Mouse (Mus musculus) E14TG2a.4 (cell line): ENCODE measurements around the gene Zfp64.
A peak's percentile ranks its signal among the peaks of the same experiment; 100 is the strongest.
"Not testable (repeated sequence)": the region's sequence is repeated elsewhere in the genome, so short reads cannot be mapped to it uniquely, and the experiment has no call there.

Experiments
- H3K27me3 ChIP-seq: 2 replicates; pipeline ENCODE4 v1.6.1; 2014; ENCODE audit warnings: low read length, control low read depth; ENCODE audit not compliant: insufficient read depth
- H3K36me3 ChIP-seq: 2 replicates; pipeline ENCODE4 v1.6.1; 2014; ENCODE audit warnings: low read length, control low read depth; ENCODE audit not compliant: insufficient read depth
- H3K4me1 ChIP-seq: replicated peaks from 2 replicates; pipeline ENCODE4 v1.6.1; 2014; ENCODE audit warnings: low read depth, low read length, control low read depth
- H3K4me3 ChIP-seq: replicated peaks from 2 replicates; pipeline ENCODE4 v1.5.1; 2014; ENCODE audit warnings: mild to moderate bottlenecking, low read length
- H3K9me3 ChIP-seq: 2 replicates; pipeline ENCODE4 v1.6.1; 2014; ENCODE audit warnings: low read length, control low read depth
- CTCF ChIP-seq: conservative IDR thresholded peaks from 2 replicates; pipeline ENCODE4 v1.5.1; 2014; ENCODE audit warnings: low read length
- NANOG ChIP-seq: IDR thresholded peaks from 2 replicates; pipeline ENCODE4 v1.6.1; 2014; ENCODE audit warnings: borderline replicate concordance, low read length, mixed read lengths
- POU5F1 ChIP-seq: IDR thresholded peaks from 2 replicates; pipeline ENCODE4 v1.6.1; 2014; ENCODE audit warnings: low read length, borderline replicate concordance

Gene Zfp64

DNA sequence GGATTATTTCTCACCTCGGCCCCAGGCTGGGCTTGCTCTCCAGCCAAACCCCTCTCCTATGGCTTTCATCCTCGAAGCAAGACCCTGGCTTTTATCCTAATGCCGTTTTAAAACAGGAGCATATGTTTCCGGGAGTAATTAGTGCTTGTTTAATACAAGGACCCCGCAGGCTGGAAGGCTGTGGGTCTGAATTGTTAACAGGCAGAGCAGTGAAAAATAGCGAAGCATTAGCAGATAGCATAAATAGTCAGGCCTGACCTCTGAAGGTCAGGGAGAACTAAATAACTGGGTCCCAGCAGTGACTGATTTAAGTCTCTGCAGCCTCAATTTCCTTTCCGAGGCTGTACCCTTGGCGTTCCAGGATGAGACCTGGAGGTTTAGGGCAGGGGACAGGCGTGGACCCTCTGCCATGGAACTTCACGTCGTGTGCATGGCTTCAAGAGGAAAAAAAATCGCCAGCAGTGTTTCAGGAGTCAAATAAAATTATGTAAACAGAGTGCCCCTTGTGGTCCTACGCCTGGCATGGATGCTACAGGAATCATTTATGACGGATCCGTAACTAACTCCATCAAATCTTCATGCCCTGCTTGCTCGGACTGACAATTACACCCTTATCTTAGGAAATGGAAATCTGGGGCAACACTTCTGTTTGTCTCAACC lies 95.2 kb downstream of the Zfp64 start:
- no peak for TF ChIP-seq NANOG
- no peak for TF ChIP-seq CTCF
- no peak for TF ChIP-seq POU5F1
- peaks cover 6% of the 10 kb centered on the region; the same call in 1 of the 2 replicates for H3K9me3 ChIP-seq
- H3K27me3 ChIP-seq, result no peaks in the 10 kb centered on the region
- H3K4me3 ChIP-seq, result no peak overlapping the region
- no peaks in the 10 kb centered on the region for H3K36me3 ChIP-seq
- peaks cover 33% of the 10 kb centered on the region for H3K4me1 ChIP-seq

DNA sequence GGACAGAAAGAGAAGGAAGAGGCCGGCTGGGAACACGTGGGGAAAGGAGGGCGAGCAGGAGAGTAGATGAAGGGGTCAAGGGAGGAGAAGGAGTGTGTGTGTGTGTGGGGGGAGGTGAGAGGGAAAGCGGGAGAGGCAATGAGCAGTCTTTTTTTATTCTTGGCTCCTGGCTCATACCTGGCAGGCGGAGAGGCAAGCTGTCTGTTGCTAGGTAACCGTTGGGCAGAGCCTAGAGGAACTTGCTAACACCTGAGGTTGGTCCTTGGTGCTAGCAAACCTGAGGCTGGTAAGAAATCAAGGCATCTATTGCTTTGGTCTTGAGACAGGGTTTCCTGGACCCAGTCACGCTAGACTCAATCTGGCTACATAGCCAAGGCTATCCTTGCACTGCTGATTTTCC lies 98.7 kb downstream of the Zfp64 start:
- Histone ChIP-seq H3K4me1 (peaks cover 57% of the 10 kb centered on the region), H3K4me3 (no peak overlapping the region), H3K9me3 (no peaks in the 10 kb centered on the region), H3K27me3 (no peaks in the 10 kb centered on the region), H3K36me3 (no peaks in the 10 kb centered on the region)
- TF ChIP-seq CTCF, result no peak
- no peak for TF ChIP-seq NANOG
- TF ChIP-seq POU5F1, result no peak

DNA sequence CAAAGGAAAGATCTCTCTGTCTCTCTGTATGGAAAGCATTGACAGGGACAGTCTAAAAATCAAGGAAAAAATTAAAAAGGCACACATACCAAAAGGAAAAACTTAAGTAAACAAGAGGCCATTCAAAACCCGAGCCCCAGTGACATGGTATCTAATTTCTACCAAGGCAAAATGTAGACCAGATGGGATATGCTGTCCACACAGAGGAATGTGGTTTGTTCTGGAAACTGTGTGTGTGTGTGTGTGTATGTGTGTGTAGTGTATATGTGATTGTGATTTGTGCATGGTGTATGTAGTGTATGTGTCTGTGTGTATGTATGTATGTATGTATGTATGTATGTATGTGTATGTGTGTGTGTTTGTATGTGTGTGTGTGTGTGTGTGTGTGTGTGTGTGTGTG lies 100.6 kb downstream of the Zfp64 start:
- no peaks in the 10 kb centered on the region for H3K36me3 ChIP-seq

DNA sequence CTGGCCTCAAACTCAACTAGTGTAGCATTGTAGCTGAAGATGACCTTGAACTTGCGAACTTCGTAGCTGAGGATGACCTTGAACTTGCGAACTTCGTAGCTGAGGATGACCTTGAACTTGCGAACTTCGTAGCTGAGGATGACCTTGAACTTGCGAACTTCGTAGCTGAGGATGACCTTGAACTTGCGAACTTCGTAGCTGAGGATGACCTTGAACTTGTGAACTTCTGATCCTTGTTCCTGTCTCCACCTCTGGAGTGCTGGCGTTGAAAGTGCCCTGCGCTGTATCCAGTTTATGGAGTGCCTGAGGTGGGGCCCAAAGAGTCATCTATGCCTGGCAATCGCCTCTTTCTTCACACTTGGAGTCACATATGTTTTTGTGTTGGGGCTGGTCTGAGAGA lies 101.5 kb downstream of the Zfp64 start:
- not testable (repeated sequence) for H3K36me3 ChIP-seq, H3K9me3 ChIP-seq, H3K4me3 ChIP-seq, H3K27me3 ChIP-seq
- peaks cover 66% of the 10 kb centered on the region for H3K4me1 ChIP-seq

More for the DNA sequence above, 100.6 kb downstream of the Zfp64 start:
- no peak overlapping the region for H3K4me3 ChIP-seq
- no peaks in the 10 kb centered on the region for H3K9me3 ChIP-seq
- H3K4me1 ChIP-seq, result peaks cover 66% of the 10 kb centered on the region
- no peaks in the 10 kb centered on the region for H3K27me3 ChIP-seq
- TF ChIP-seq POU5F1 (no peak), NANOG (no peak), CTCF (no peak)

DNA sequence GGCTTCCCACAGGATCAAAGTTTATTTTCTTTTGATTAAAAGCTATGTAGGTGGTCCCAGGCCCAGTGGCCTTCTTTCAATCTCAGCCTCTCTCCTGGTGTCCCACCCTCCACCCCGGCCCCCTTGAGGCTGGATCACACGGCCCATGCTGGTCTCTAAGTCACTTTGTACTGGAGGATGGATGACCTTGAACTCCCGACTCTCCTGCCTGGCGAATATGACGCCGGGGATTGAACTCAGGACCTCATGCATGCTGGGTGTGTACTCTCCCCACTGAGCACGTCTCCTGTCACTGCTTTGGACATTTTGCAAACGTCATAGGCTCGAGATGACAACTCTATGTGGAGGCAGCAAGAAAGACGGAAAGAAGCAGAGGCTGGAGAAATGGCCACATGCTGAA lies 103.8 kb downstream of the Zfp64 start:
- Histone ChIP-seq H3K9me3 (no peaks in the 10 kb centered on the region), H3K4me3 (no peak overlapping the region), H3K4me1 (peaks cover 76% of the 10 kb centered on the region), H3K36me3 (no peaks in the 10 kb centered on the region), H3K27me3 (peaks cover 13% of the 10 kb centered on the region; the same call in 1 of the 2 replicates)
- TF ChIP-seq NANOG, result no peak

DNA sequence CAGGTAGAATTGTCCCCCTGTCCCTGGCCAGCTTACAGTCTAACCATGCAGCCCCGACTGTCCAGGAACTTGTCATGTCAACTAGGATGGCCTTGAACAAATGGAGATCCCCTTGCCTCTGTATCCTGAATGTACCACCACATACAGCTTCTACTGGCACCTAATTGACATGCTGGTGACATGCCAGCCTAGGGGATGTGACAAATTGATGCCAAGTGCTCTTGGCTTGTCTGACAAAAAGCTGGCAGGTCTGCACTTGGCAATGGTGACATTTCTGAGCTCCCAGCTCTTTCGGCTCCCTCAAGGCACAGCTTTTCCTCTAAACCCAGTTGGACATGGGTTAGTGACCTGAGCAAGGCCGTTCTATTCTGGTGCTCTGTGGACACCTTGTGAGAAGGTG lies 106.8 kb downstream of the Zfp64 start:
- H3K4me3 ChIP-seq, result no peak overlapping the region
- H3K36me3 ChIP-seq, result no peaks in the 10 kb centered on the region
- H3K9me3 ChIP-seq, result no peaks in the 10 kb centered on the region
- TF ChIP-seq NANOG (no peak), POU5F1 (no peak), CTCF (no peak)
- H3K27me3 ChIP-seq, result peaks cover 27% of the 10 kb centered on the region
- peaks cover 81% of the 10 kb centered on the region for H3K4me1 ChIP-seq

DNA sequence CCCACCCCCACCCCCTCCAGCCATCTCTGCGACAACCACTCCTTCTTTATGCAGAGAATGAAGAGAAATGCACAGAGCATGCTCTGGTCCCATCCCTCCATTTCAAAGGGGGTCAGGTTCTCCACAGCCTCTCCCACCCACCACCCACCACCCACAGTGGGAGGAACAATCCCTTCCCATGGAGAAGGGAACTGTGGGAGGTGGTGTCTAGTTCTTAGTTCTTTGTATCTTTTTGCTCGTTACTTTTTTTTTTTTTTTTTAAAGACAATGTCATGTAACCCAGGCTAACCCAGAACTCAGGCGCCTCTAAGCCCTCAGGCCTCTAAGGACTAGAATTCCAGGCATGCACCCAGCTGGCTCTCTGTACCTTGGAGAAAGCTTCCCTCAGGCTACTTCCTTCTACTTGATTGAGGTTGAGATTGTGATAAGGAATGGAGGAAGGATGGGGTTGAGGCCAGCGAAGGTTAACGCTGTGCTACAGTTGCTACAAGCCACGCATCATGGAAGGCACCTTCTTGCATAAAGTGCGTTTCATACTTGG lies 109.1 kb downstream of the Zfp64 start:
- H3K27me3 ChIP-seq, result peaks cover 30% of the 10 kb centered on the region
- peaks cover 83% of the 10 kb centered on the region for H3K4me1 ChIP-seq
- H3K9me3 ChIP-seq, result no peaks in the 10 kb centered on the region
- H3K36me3 ChIP-seq, result no peaks in the 10 kb centered on the region
- H3K4me3 ChIP-seq, result peak overlapping the region; percentile 48; the same call in 1 of the 2 replicates
- TF ChIP-seq CTCF, result no peak
- no peak for TF ChIP-seq NANOG
- no peak for TF ChIP-seq POU5F1
